Mouse (Mus musculus): ENCODE measurements around the gene Slc38a1.

GRCm38 (mm10) chr15:96669721-96670120, 27.0 kb upstream of the Slc38a1 start:
- TF ChIP-seq GATA1 (IDR thresholded peaks at IDR 0.05; ENCODE audit: low read length) (no peak), TAL1 (IDR thresholded peaks at IDR 0.05; ENCODE audit: low read length) (no peak)
